Mouse (Mus musculus) heart, embryonic 16.5 days (tissue): Measurements from ENCODE around the gene Dpy19l1. TPM values are rescaled to one million over a fixed set of nuclear protein-coding genes. Genes with fewer than 3 reads are reported as not detected.

ENCODE experiments used
- ATAC-seq: fragments of 200-750 bp; cut with Nextera tagmentation; replicated peaks from 2 replicates; pipeline ENCODE4 v1.8.0; 2017; ENCODE audit warnings: moderate number of reproducible peaks; ENCODE audit not compliant: insufficient read depth, low FRiP score; ENCODE audit errors: extremely low read depth
- H3K27ac ChIP-seq: fragments of 300-500 bp; sonication (generic); 2 replicates; pipeline ENCODE4 v1.5.1; 2014; ENCODE audit warnings: mild to moderate bottlenecking, low read length, control low read depth, moderate library complexity
- H3K27me3 ChIP-seq: fragments of 300-500 bp; sonication (generic); 2 replicates; pipeline ENCODE4 v1.6.1; 2014; ENCODE audit warnings: low read length, mixed read lengths; ENCODE audit not compliant: control insufficient read depth, insufficient read depth
- H3K36me3 ChIP-seq: fragments of 300-500 bp; sonication (generic); 2 replicates; pipeline ENCODE4 v1.6.1; 2014; ENCODE audit not compliant: control insufficient read depth, insufficient read depth
- H3K4me1 ChIP-seq: fragments of 300-500 bp; sonication (generic); 2 replicates; pipeline ENCODE4 v1.6.1; 2014; ENCODE audit warnings: low read length, mixed read lengths; ENCODE audit not compliant: control insufficient read depth, insufficient read depth
- H3K4me2 ChIP-seq: fragments of 300-500 bp; sonication (generic); 2 replicates; pipeline ENCODE4 v1.6.1; 2014; ENCODE audit warnings: low read depth, mild to moderate bottlenecking, control low read depth, low read length
- H3K4me3 ChIP-seq: fragments of 300-500 bp; sonication (generic); 2 replicates; pipeline ENCODE4 v1.5.1; 2014; ENCODE audit warnings: mild to moderate bottlenecking, control low read depth, low read length
- H3K9ac ChIP-seq: fragments of 300-500 bp; sonication (generic); 2 replicates; pipeline ENCODE4 v1.6.1; 2014; ENCODE audit warnings: low read length, control low read depth
- H3K9me3 ChIP-seq: fragments of 300-500 bp; sonication (generic); replicated peaks from 2 replicates; pipeline ENCODE4 v1.6.1; 2016; ENCODE audit warnings: low read length; ENCODE audit not compliant: control insufficient read depth
- WGBS: fragments of 180-500 bp; shearing (Covaris S2); extraction: QIAGEN DNeasy Blood & Tissue Kit; methylation state at CpG from one replicate; pipeline ENCODE4 v1.1.7; 2014; 5-methylcytosine and 5-hydroxymethylcytosine counted together
- polyA plus RNA-seq: library from polyadenylated mRNA; unstranded; fragments of >200 nt; fragmentation: Nextera tagmentation; extraction: Ambion mirVana; gene quantifications from 2 replicates; pipeline ENCODE4 v1.2.1, GENCODE M21; 2015

The Dpy19l1 gene
- polyA plus RNA-seq, 1 experiment from 2014 or later = 4.7 TPM

GRCm38 (mm10) chr9:24418281-24418680, 84.7 kb downstream of the Dpy19l1 start:
- Histone ChIP-seq H3K4me3 (no peak overlapping the region), H3K27ac (no peak overlapping the region), H3K9ac (no peak overlapping the region), H3K36me3 (peaks cover 9% of the 10 kb centered on the region; the same call in 1 of the 2 replicates), H3K4me2 (no peak overlapping the region), H3K27me3 (no peaks in the 10 kb centered on the region), H3K9me3 (no peaks in the 10 kb centered on the region), H3K4me1 (no peaks in the 10 kb centered on the region)
- WGBS = 84% methylated on average over 5 of the region's 5 CpGs
- no peak for ATAC-seq

GRCm38 (mm10) chr9:24411483-24411882, 91.5 kb downstream of the Dpy19l1 start:
- Histone ChIP-seq H3K4me3 (no peak overlapping the region), H3K27ac (no peak overlapping the region), H3K4me2 (no peak overlapping the region), H3K9ac (no peak overlapping the region), H3K9me3 (no peaks in the 10 kb centered on the region), H3K27me3 (no peaks in the 10 kb centered on the region), H3K4me1 (no peaks in the 10 kb centered on the region), H3K36me3 (peaks cover 14% of the 10 kb centered on the region)
- WGBS = 92% methylated on average over 8 of the region's 8 CpGs
- no peak for ATAC-seq

DNA sequence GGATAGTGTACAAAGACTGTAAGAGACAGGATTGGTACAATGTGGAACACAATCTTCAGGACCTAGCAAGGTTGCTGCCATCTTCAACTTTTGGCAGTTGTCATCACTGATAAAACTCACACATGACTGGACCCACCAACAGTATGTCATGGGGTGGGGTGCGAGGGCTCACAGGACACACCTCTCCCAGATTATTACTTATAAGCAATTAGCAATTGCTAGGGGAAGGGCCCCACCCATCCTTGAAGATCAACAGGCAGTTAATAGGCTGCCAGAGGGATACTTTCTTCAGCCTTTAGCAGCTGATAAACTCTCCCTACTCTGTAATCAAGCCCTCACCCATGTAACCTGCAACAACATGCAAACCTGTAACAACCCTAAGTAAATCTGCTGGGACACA, 92.5 kb downstream of the Dpy19l1 start:
- H3K4me3 ChIP-seq = no peak overlapping the region
- no peaks in the 10 kb centered on the region for H3K27me3 ChIP-seq
- no peak for ATAC-seq
- H3K27ac ChIP-seq = no peak overlapping the region
- H3K9ac ChIP-seq = no peak overlapping the region
- WGBS = 79% methylated on average over 1 of the region's 1 CpGs
- peaks cover 14% of the 10 kb centered on the region for H3K36me3 ChIP-seq
- no peak overlapping the region for H3K4me2 ChIP-seq
- no peaks in the 10 kb centered on the region for H3K4me1 ChIP-seq
- H3K9me3 ChIP-seq = no peaks in the 10 kb centered on the region

- H3K4me2 ChIP-seq = no peak overlapping the region
- 70% methylated on average over 3 of the region's 3 CpGs for WGBS
- no peaks in the 10 kb centered on the region for H3K9me3 ChIP-seq
- H3K27ac ChIP-seq = no peak overlapping the region
- H3K36me3 ChIP-seq = peaks cover 7% of the 10 kb centered on the region; the same call in 1 of the 2 replicates
- no peak overlapping the region for H3K4me3 ChIP-seq
- no peaks in the 10 kb centered on the region for H3K27me3 ChIP-seq
- no peaks in the 10 kb centered on the region for H3K4me1 ChIP-seq
- no peak for ATAC-seq
- H3K9ac ChIP-seq = no peak overlapping the region
Observed at GRCm38 (mm10) chr9:24407992-24408391, 94.9 kb downstream of the Dpy19l1 start.

DNA sequence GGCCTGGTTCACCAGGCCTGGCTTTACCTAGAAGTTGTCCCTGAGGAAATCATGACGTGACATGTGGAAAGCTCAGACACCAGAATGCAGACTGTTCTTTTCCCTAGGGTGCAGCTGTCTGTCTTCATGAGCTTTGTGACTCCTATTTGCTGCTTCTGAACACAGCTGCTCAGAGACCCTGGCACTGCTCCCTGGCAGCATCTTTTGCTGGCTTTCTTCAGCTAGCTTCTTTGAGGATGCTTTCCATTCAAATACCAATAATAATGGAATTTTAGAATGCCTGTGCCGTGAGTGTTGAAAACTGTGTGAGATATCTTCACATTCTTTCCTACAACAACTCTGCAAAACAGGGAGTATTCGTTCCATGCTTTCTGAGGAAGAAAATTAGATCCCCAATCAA, 108.8 kb downstream of the Dpy19l1 start:
- WGBS = 39% methylated on average over 3 of the region's 3 CpGs
- Histone ChIP-seq H3K9me3 (peaks cover 5% of the 10 kb centered on the region; the same call in 1 of the 2 replicates), H3K4me2 (no peak overlapping the region), H3K36me3 (no peaks in the 10 kb centered on the region), H3K4me3 (no peak overlapping the region), H3K9ac (no peak overlapping the region), H3K27ac (no peak overlapping the region), H3K4me1 (no peaks in the 10 kb centered on the region), H3K27me3 (no peaks in the 10 kb centered on the region)
- ATAC-seq = no peak

DNA sequence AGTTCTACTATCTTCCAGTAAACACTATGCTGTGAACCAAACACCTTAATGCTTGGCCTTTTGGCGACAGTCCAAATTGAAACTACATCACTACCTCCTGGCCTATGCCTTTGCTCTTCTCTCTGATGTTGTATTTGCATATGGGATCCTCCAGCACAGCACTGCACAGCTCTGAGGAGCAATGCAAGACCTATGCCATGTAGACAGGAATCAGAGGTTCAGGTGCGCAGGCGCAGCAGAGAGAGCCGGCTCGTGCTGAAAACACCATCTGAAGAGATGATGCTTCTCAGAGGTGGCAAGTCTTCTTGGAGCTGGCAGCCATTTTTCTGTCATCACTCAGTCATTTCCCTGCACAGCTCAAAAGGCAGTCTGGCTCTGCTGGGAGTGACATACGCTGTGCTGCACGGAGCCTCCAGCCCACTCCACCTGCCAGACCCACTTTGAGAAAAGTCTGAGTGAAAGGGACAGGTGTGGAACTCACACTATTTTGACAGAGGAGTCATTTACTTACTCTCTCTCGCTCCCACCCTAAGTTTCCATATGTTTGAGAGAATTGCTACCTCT, 112.1 kb downstream of the Dpy19l1 start:
- WGBS = 72% methylated on average over 8 of the region's 8 CpGs
- H3K9me3 ChIP-seq = no peaks in the 10 kb centered on the region
- H3K36me3 ChIP-seq = no peaks in the 10 kb centered on the region
- no peaks in the 10 kb centered on the region for H3K4me1 ChIP-seq
- no peaks in the 10 kb centered on the region for H3K27me3 ChIP-seq
- H3K4me2 ChIP-seq = no peak overlapping the region
- ATAC-seq = no peak
- no peak overlapping the region for H3K9ac ChIP-seq
- H3K4me3 ChIP-seq = no peak overlapping the region
- no peak overlapping the region for H3K27ac ChIP-seq

GRCm38 (mm10) chr9:24387230-24387629, 115.7 kb downstream of the Dpy19l1 start:
- H3K9ac ChIP-seq = no peak overlapping the region
- H3K4me1 ChIP-seq = no peaks in the 10 kb centered on the region
- ATAC-seq = no peak
- H3K4me3 ChIP-seq = no peak overlapping the region
- H3K27ac ChIP-seq = no peak overlapping the region
- no peaks in the 10 kb centered on the region for H3K36me3 ChIP-seq
- H3K4me2 ChIP-seq = no peak overlapping the region
- H3K27me3 ChIP-seq = no peaks in the 10 kb centered on the region
- H3K9me3 ChIP-seq = no peaks in the 10 kb centered on the region

- no peak overlapping the region for H3K9ac ChIP-seq
- no peak overlapping the region for H3K4me3 ChIP-seq
- H3K27me3 ChIP-seq = no peaks in the 10 kb centered on the region
- no peak overlapping the region for H3K27ac ChIP-seq
- no peaks in the 10 kb centered on the region for H3K36me3 ChIP-seq
- no peak overlapping the region for H3K4me2 ChIP-seq
- no peaks in the 10 kb centered on the region for H3K4me1 ChIP-seq
- no peak for ATAC-seq
- 73% methylated on average over 3 of the region's 3 CpGs for WGBS
- no peaks in the 10 kb centered on the region for H3K9me3 ChIP-seq
Observed at GRCm38 (mm10) chr9:24379321-24379720, 123.6 kb downstream of the Dpy19l1 start.

GRCm38 (mm10) chr9:24378848-24379247, 124.1 kb downstream of the Dpy19l1 start:
- Histone ChIP-seq H3K9me3 (no peaks in the 10 kb centered on the region), H3K27me3 (no peaks in the 10 kb centered on the region)
- 86% methylated on average over 2 of the region's 2 CpGs for WGBS

More at GRCm38 (mm10) chr9:24378848-24379247, 124.1 kb downstream of the Dpy19l1 start:
- Histone ChIP-seq H3K27ac (no peak overlapping the region), H3K4me2 (no peak overlapping the region), H3K4me1 (no peaks in the 10 kb centered on the region), H3K9ac (no peak overlapping the region), H3K4me3 (no peak overlapping the region), H3K36me3 (no peaks in the 10 kb centered on the region)
- ATAC-seq = no peak
